Mouse (Mus musculus) brain, embryonic 18.5 days (tissue): ENCODE results near the gene Rpl41.
"Not testable (repeated sequence)": the region's sequence is repeated elsewhere in the genome, so short reads cannot be mapped to it uniquely, and the experiment has no call there.

ENCODE experiments used
- DNase-seq: peaks from one replicate; pipeline ENCODE4 v3.0.0-alpha.2; 2012; ENCODE audit warnings: low read depth, low spot score

Rpl41 gene

GRCm38 (mm10) chr10:128524732-128525662, 24.1 kb downstream of the Rpl41 start:
- no peak for DNase-seq

DNA sequence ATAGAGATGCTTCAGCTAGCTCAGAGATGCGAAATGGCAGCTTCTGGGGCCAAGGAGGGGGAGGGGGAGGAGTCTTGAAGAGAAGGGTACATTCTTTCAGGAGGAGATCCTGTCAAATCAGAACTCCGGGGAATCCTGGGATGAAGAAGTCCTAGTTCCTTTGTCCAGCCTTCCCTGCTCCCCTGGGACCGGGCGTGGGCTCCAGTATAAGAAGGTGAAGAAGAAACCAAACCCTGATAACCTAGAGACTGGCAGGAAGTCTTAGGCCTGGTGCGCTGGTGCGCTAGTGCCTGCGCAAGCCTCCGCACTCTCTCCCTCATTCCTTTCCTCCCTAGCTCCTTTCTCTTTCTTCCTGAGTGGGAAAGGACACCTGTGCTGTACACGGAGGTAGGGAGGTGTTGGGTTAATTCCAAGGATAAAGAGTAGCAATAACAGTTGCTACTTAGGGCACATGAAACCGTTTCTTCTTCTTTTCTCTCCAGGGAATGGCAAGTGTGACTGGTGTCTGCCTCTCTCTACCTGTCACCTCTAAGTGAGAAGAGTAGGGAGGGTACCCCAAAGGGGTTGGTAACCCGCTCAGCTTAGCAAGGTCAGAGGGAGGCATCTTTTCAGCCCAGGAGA, 24.9 kb downstream of the Rpl41 start:
- no peak for DNase-seq

DNA sequence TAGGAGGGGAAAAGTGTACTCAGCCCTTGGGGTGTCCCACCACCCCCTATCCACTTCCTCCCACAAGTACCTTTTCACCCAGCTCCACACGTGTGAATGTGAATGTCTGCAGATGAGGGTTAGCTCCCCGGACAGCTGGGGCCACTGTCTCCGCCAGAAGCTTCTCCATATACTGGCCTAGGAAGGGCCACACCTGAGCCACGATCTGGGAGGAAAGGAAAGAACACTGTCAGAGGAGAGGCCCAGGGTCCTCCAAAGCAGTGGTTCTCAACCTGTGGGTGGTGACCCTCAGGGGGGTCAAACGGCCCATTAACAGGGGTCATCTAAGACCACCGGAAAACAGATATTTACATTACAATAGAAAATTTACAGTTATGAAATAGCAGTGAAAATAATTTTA, 26.8 kb downstream of the Rpl41 start:
- no peak for DNase-seq

DNA sequence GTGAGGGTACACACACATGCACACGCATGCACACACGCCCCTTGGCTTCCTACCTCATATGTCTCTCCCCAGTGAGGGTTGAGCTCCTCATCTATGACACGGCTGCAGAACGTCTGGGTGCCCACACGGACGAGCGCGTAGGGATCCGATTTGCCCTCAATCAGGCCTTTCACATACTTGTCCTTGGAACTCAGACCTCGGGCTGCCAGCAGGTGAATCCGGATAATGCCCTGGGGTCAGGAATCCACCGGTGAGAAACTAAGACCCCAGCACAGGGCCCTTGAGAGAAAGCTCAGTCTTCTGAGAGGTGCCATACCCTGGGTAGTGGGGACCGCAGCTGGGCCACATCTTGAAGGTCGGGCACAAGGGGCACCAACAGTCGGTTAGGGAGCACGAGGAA, 28.5 kb downstream of the Rpl41 start:
- no peak for DNase-seq

GRCm38 (mm10) chr10:128518833-128519232, 30.3 kb downstream of the Rpl41 start:
- DNase-seq, result no peak

- no peak for DNase-seq
Observed at GRCm38 (mm10) chr10:128516677-128517076, 32.4 kb downstream of the Rpl41 start.

- no peak for DNase-seq
Observed at GRCm38 (mm10) chr10:128516029-128516428, 33.1 kb downstream of the Rpl41 start.

DNA sequence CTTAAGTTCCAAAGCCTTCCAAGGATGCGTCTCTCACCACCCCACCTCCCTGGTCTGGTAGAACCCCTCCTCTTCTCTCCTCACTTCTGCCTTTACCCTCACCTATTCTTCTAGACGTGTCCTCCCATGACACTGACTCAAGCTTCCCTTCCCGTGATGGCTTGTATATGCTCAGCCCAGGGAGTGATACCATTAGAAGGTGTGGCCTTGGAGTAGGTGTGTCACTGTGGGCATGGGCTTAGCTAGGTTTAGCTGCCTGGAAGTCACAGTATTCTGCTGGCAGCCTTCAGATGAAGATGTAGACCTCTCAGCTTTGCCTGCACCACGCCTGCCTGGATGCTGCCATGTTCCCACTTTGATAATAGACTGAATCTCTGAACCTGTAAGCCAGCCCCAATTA, 34.1 kb downstream of the Rpl41 start:
- no peak for DNase-seq

- no peak for DNase-seq
Observed at GRCm38 (mm10) chr10:128511761-128512160, 37.3 kb downstream of the Rpl41 start.

DNA sequence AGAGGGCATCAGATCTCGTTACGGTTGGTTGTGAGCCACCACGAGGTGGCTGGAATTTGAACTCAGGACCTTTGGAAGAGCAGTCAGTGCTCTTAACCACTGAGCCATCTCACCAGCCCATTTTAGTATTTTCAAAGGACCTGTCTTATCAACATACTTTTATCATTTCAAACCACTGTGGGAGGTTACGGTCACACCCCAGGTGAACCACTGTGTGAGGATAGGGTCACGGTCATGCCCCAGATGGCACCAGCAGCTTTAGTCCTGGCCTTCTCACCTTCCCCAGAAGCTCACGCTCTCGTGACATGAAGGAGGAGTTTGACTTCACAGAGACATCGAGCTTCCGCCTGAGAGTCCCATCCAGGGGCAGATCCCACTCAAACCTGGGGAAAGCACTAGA, 37.9 kb downstream of the Rpl41 start:
- no peak for DNase-seq

- DNase-seq, result no peak
Observed at GRCm38 (mm10) chr10:128510301-128510700, 38.8 kb downstream of the Rpl41 start.

DNA sequence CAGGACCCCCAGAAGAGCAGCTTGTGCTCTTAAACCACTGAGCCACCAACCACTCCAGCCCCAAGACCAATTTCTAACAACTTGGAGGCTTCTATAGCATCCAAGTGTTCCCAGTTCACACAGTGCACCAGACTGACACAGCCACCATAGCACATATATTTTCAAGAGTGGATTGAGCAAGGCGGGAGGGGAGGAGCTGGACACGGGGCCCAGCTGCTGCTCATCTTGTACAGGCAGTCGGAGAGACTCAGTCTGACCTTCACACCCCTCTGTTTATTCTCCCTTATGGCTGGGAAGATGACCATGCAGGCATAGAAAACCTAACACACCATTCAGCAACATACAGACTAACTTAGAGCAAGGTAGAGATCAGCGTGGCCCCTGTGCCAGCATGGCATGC, 39.3 kb downstream of the Rpl41 start:
- DNase-seq, result no peak

- no peak for DNase-seq
Observed at GRCm38 (mm10) chr10:128509203-128509602, 39.9 kb downstream of the Rpl41 start.

DNA sequence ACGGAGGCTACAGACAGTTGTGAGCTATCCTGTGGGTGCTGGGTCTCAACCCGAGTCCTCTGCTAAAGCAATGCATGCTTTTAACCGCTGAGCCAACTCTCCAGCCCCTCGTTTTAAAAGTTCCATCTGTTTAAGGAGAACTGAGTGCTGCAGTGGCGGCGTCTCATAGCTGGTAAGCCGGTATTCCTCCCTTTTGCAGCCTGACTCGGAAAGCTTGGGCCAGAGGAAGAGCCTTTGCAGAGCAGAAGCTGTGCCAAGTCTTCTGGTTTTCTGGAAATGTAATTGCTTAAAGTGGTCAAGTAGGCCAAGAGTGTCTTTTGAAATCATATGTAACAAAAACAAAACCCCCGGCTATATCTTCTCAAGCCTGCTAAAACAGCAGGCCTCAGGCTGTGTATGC, 40.8 kb downstream of the Rpl41 start:
- DNase-seq, result no peak

- DNase-seq, result no peak
Observed at GRCm38 (mm10) chr10:128505974-128506373, 43.1 kb downstream of the Rpl41 start.

GRCm38 (mm10) chr10:128505371-128505667, 43.8 kb downstream of the Rpl41 start:
- DNase-seq, result not testable (repeated sequence)

- DNase-seq, result no peak
Observed at GRCm38 (mm10) chr10:128504641-128505370, 44.3 kb downstream of the Rpl41 start.

DNA sequence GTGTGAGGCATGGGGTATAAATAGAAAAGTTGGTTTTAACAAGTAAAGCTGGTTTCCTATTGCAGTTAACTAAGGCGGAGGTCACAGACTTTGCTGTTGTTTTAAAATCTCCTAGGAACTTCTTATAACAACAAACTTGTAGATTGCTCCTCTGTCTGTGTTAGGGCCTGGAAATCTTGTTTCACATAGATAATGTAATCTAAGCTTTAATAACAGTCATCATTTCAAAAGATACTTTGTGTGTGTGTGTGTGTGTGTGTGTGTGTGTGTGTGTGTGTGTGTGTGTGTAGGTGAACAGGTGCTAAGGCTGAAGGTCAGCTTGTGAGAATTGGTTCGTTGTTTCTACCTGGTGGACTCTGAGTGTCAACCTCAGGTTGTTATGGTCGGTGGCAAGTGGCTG, 45.1 kb downstream of the Rpl41 start:
- DNase-seq, result no peak

DNA sequence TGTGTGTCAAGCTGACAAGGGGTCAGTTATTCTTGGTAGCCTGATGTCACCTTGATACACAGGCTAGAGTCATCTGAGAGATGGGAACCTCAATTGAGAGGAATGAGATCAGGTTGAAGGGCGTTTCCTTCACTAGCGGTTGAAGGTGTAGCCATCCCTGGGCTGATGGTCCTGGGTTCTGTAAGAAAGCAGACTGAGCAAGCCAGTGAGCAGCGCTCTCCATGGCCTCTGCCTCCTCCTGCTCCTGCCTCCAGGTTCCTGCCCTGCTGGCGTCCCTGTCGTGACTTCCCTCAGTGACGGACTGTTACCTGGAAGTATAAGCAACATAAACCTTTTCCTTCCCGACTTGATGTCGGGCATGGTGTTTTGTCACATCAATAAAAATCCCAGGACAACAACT, 45.6 kb downstream of the Rpl41 start:
- DNase-seq, result no peak

GRCm38 (mm10) chr10:128502341-128502740, 46.8 kb downstream of the Rpl41 start:
- DNase-seq, result no peak

DNA sequence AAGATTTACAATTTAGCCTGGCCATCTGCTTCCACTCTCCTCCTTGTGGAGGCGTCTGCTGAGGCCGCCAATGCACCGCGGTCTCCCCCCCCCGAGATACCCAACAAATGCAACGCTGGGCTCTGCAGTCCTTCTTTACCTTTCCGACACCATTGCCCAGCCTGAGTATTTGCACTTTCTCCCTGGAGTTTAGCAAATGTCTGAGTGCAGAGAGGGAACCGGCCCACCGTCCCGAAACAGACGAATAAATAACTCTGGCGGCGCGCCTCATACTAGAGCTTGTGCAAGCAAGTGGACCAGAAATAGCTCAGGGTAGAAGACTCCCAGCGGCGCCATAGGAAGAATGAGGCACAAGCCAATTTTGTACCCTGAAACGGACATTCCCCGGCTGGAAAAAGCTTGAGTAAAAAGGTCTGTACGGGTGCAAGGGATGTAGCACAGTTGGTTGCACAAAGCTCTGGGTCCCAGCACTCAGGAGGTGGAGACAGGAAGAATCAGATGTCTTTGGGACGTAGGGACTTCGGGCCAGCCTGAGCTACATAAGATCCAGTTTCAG, 49.9 kb downstream of the Rpl41 start:
- DNase-seq, result no peak

DNA sequence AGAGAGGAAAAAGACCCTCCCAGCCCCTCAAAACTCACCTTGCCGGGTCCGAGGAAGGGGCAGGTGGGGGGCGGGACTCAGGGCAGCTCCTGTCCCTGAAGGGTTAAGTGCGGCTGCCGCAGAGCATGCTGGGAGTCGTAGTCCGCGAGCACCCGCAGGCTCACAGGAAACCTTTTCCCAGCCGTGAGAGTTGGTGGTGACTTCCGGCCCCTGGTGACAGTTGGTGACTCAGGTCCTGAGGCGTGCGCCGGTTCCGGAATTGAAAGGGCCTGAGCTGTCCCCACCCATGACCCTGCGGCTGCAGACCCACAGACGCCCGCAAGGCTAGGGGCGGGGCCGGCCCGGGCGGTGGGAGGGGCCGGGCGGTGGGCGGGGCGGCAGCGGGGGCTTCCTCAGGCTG, 50.5 kb downstream of the Rpl41 start, which contains the start of gene Myl6b:
Gene Myl6b, minus strand, starts transcription at position 96 of the 400 bp plus-strand sequence.
- DNase-seq, result peak; percentile 88
